Mouse (Mus musculus): ENCODE results near the gene Txndc12. TPM values are rescaled to one million over a fixed set of nuclear protein-coding genes. Genes with fewer than 3 reads are reported as not detected.

Gene Txndc12
- polyA plus RNA-seq, 2 experiments = 76.3 to 105 TPM

- Histone ChIP-seq H3K4me2 (replicated peaks; ENCODE audit: low read depth, low read length, severe bottlenecking) (no peak overlapping the region), H3K4me1 (ENCODE audit: control insufficient read depth, insufficient read depth, low read length) (no peaks in the 10 kb centered on the region), H3K36me3 (ENCODE audit: control insufficient read depth, insufficient read depth, low read length) (peaks cover 81% of the 10 kb centered on the region), H3K27ac (replicated peaks; ENCODE audit: low read depth, low read length) (no peak overlapping the region), H3K4me3 (replicated peaks; ENCODE audit: low read length) (no peak overlapping the region), H3K9me3 (ENCODE audit: control insufficient read depth, low read length) (no peaks in the 10 kb centered on the region), H3K27me3 (ENCODE audit: control insufficient read depth, insufficient read depth, low read length) (no peaks in the 10 kb centered on the region), H3K9ac (ENCODE audit: low read depth, low read length, severe bottlenecking) (no peak overlapping the region)
- DNase-seq (ENCODE audit: low spot score) = no peak
- no peak for ATAC-seq (ENCODE audit: low FRiP score, low read depth)
- no peak for TF ChIP-seq POLR2A (IDR thresholded peaks at IDR 0.05; ENCODE audit: borderline replicate concordance, extremely low read depth, insufficient read depth, insufficient read length)
- WGBS = 89% methylated on average over 1 of the region's 1 CpGs
These were observed 8.3 kb upstream of the Txndc12 start for GRCm38 (mm10) chr4:108826096-108826495.

- no peak for TF ChIP-seq POLR2A (IDR thresholded peaks at IDR 0.05; ENCODE audit: borderline replicate concordance, extremely low read depth, insufficient read depth, insufficient read length)
- no peak overlapping the region for H3K4me3 ChIP-seq (replicated peaks; ENCODE audit: low read length)
- ATAC-seq (ENCODE audit: low FRiP score, low read depth) (no peak), DNase-seq (ENCODE audit: low spot score) (no peak)
- no peaks in the 10 kb centered on the region for H3K9me3 ChIP-seq (ENCODE audit: control insufficient read depth, low read length)
- H3K9ac ChIP-seq (ENCODE audit: low read depth, low read length, severe bottlenecking) = no peak overlapping the region
- WGBS = 78% methylated on average over 2 of the region's 2 CpGs
- H3K36me3 ChIP-seq (ENCODE audit: control insufficient read depth, insufficient read depth, low read length) = peaks cover 78% of the 10 kb centered on the region
- H3K27me3 ChIP-seq (ENCODE audit: control insufficient read depth, insufficient read depth, low read length) = no peaks in the 10 kb centered on the region
- H3K27ac ChIP-seq (replicated peaks; ENCODE audit: low read depth, low read length) = no peak overlapping the region
- H3K4me2 ChIP-seq (replicated peaks; ENCODE audit: low read depth, low read length, severe bottlenecking) = no peak overlapping the region
- H3K4me1 ChIP-seq (ENCODE audit: control insufficient read depth, insufficient read depth, low read length) = no peaks in the 10 kb centered on the region
These were observed 7.8 kb upstream of the Txndc12 start for GRCm38 (mm10) chr4:108826643-108827042.

- Histone ChIP-seq H3K4me3 (replicated peaks; ENCODE audit: low read length) (no peak overlapping the region), H3K9ac (ENCODE audit: low read depth, low read length, severe bottlenecking) (peak overlapping the region; percentile 25; the same call in 1 of the 2 replicates), H3K27ac (replicated peaks; ENCODE audit: low read depth, low read length) (no peak overlapping the region), H3K36me3 (ENCODE audit: control insufficient read depth, insufficient read depth, low read length) (peaks cover 43% of the 10 kb centered on the region), H3K4me1 (ENCODE audit: control insufficient read depth, insufficient read depth, low read length) (peaks cover 9% of the 10 kb centered on the region), H3K9me3 (ENCODE audit: control insufficient read depth, low read length) (no peaks in the 10 kb centered on the region), H3K27me3 (ENCODE audit: control insufficient read depth, insufficient read depth, low read length) (no peaks in the 10 kb centered on the region), H3K4me2 (replicated peaks; ENCODE audit: low read depth, low read length, severe bottlenecking) (no peak overlapping the region)
- WGBS = 84% methylated on average over 1 of the region's 1 CpGs
- no peak for TF ChIP-seq POLR2A (IDR thresholded peaks at IDR 0.05; ENCODE audit: borderline replicate concordance, extremely low read depth, insufficient read depth, insufficient read length)
- no peak for ATAC-seq (ENCODE audit: low FRiP score, low read depth)
- no peak for DNase-seq (ENCODE audit: low spot score)
These were observed 3.7 kb upstream of the Txndc12 start for GRCm38 (mm10) chr4:108830698-108831097.

GRCm38 (mm10) chr4:108832916-108833827 lies 1.2 kb upstream of the Txndc12 start, which contains the start of gene Btf3l4:
TSS of gene Btf3l4 (minus strand) at chr4:108833614.
- ATAC-seq (ENCODE audit: low FRiP score, low read depth) (peak; percentile 92), DNase-seq (ENCODE audit: low spot score) (peak; percentile 97)
- 0 out of 2 replicates have a peak, but pooled peaks have one; percentile 51 for TF ChIP-seq POLR2A (IDR thresholded peaks at IDR 0.05; ENCODE audit: borderline replicate concordance, extremely low read depth, insufficient read depth, insufficient read length)
- Histone ChIP-seq H3K27me3 (ENCODE audit: control insufficient read depth, insufficient read depth, low read length) (no peaks in the 10 kb centered on the region), H3K9me3 (ENCODE audit: control insufficient read depth, low read length) (no peaks in the 10 kb centered on the region), H3K4me2 (replicated peaks; ENCODE audit: low read depth, low read length, severe bottlenecking) (peak within 1 kb of the TSS; percentile 81), H3K4me3 (replicated peaks; ENCODE audit: low read length) (peak within 1 kb of the TSS; percentile 97), H3K4me1 (ENCODE audit: control insufficient read depth, insufficient read depth, low read length) (peaks cover 12% of the 10 kb centered on the region), H3K27ac (replicated peaks; ENCODE audit: low read depth, low read length) (peak within 1 kb of the TSS; percentile 97), H3K9ac (ENCODE audit: low read depth, low read length, severe bottlenecking) (peak within 1 kb of the TSS; percentile 99), H3K36me3 (ENCODE audit: control insufficient read depth, insufficient read depth, low read length) (peaks cover 22% of the 10 kb centered on the region)
- WGBS = under 1% methylated on average over 26 of the region's 73 CpGs

GRCm38 (mm10) chr4:108833828-108834114 lies 630 bp upstream of the Txndc12 start:
- no peak for ATAC-seq (ENCODE audit: low FRiP score, low read depth)
- H3K36me3 ChIP-seq (ENCODE audit: control insufficient read depth, insufficient read depth, low read length) = peaks cover 16% of the 10 kb centered on the region
- H3K27me3 ChIP-seq (ENCODE audit: control insufficient read depth, insufficient read depth, low read length) = no peaks in the 10 kb centered on the region
- TF ChIP-seq POLR2A (IDR thresholded peaks at IDR 0.05; ENCODE audit: borderline replicate concordance, extremely low read depth, insufficient read depth, insufficient read length) = no peak; the same call in 1 of the 2 replicates
- H3K4me3 ChIP-seq (replicated peaks; ENCODE audit: low read length) = peak overlapping the region; percentile 97
- H3K4me1 ChIP-seq (ENCODE audit: control insufficient read depth, insufficient read depth, low read length) = peaks cover 12% of the 10 kb centered on the region
- peak overlapping the region; percentile 99 for H3K9ac ChIP-seq (ENCODE audit: low read depth, low read length, severe bottlenecking)
- DNase-seq (ENCODE audit: low spot score) = no peak
- H3K9me3 ChIP-seq (ENCODE audit: control insufficient read depth, low read length) = no peaks in the 10 kb centered on the region
- WGBS = under 1% methylated on average over 6 of the region's 6 CpGs
- H3K4me2 ChIP-seq (replicated peaks; ENCODE audit: low read depth, low read length, severe bottlenecking) = peak overlapping the region; percentile 81
- peak overlapping the region; percentile 97 for H3K27ac ChIP-seq (replicated peaks; ENCODE audit: low read depth, low read length)
